Mouse (Mus musculus) midbrain, postnatal 0 days (tissue): ENCODE data around the gene Bloc1s1. TPM values are rescaled to one million over a fixed set of nuclear protein-coding genes. Genes with fewer than 3 reads are reported as not detected.

Experiments
- ATAC-seq: fragments of 200-750 bp; cut with Nextera tagmentation; 2 replicates; pipeline ENCODE4 v1.8.0; 2017; ENCODE audit warnings: moderate number of reproducible peaks, mild to moderate bottlenecking, moderate TSS enrichment, moderate library complexity; ENCODE audit not compliant: low FRiP score
- DNase-seq: peaks from one replicate; pipeline ENCODE4 v3.0.0-alpha.2; 2015; ENCODE audit warnings: low spot score
- H3K27ac ChIP-seq: fragments of 300-500 bp; sonication (generic); 2 replicates; pipeline ENCODE4 v1.5.1; 2014; ENCODE audit warnings: low read depth, mild to moderate bottlenecking, low read length, mixed read lengths
- H3K27me3 ChIP-seq: fragments of 300-500 bp; sonication (generic); 2 replicates; pipeline ENCODE4 v1.6.1; 2014; ENCODE audit warnings: low read length, control low read depth, mixed read lengths; ENCODE audit not compliant: insufficient read depth
- H3K36me3 ChIP-seq: fragments of 300-500 bp; sonication (generic); 2 replicates; pipeline ENCODE4 v1.6.1; 2014; ENCODE audit warnings: low read length, control low read depth, mixed read lengths; ENCODE audit not compliant: insufficient read depth
- H3K4me1 ChIP-seq: fragments of 300-500 bp; sonication (generic); 2 replicates; pipeline ENCODE4 v1.6.1; 2014; ENCODE audit warnings: mild to moderate bottlenecking, control low read depth, antibody characterized with exemption, low read length, mixed read lengths; ENCODE audit not compliant: insufficient read depth
- H3K4me2 ChIP-seq: fragments of 300-500 bp; sonication (generic); 2 replicates; pipeline ENCODE4 v1.6.1; 2014; ENCODE audit warnings: low read depth, mild to moderate bottlenecking, low read length, mixed read lengths; ENCODE audit not compliant: poor library complexity, severe bottlenecking
- H3K4me3 ChIP-seq: fragments of 300-500 bp; sonication (generic); 2 replicates; pipeline ENCODE4 v1.5.1; 2014; ENCODE audit warnings: low read depth, mild to moderate bottlenecking, low read length, moderate library complexity
- H3K9ac ChIP-seq: fragments of 300-500 bp; sonication (generic); replicated peaks from 2 replicates; pipeline ENCODE4 v1.6.1; 2014; ENCODE audit warnings: mild to moderate bottlenecking, low read length, moderate library complexity, mixed read lengths; ENCODE audit not compliant: poor library complexity, severe bottlenecking
- H3K9me3 ChIP-seq: fragments of 300-500 bp; sonication (generic); 2 replicates; pipeline ENCODE4 v1.6.1; 2016; ENCODE audit warnings: low read length, control low read depth
- CTCF ChIP-seq: IDR thresholded peaks from 2 replicates; pipeline ENCODE4 v1.5.1; 2016; ENCODE audit warnings: antibody characterized with exemption, mild to moderate bottlenecking
- WGBS: fragments of 180-500 bp; shearing (Covaris S2); extraction: QIAGEN DNeasy Blood & Tissue Kit; methylation state at CpG from one replicate; pipeline ENCODE4 v1.1.7; 2014; 5-methylcytosine and 5-hydroxymethylcytosine counted together
- polyA plus RNA-seq: library from polyadenylated mRNA; unstranded; fragments of >200 nt; fragmentation: Nextera tagmentation; extraction: Ambion mirVana; gene quantifications from 2 replicates; pipeline ENCODE4 v1.2.1, GENCODE M21; 2015
- total RNA-seq: library from RNA; depleted of rRNA; stranded (reverse); fragments of >200 nt; gene quantifications from 2 replicates; pipeline ENCODE4 v1.2.3, GENCODE M21; 2014

Gene Bloc1s1
- total and polyA plus RNA-seq, 2 experiments from 2014 or later = 100 to 240 TPM

DNA sequence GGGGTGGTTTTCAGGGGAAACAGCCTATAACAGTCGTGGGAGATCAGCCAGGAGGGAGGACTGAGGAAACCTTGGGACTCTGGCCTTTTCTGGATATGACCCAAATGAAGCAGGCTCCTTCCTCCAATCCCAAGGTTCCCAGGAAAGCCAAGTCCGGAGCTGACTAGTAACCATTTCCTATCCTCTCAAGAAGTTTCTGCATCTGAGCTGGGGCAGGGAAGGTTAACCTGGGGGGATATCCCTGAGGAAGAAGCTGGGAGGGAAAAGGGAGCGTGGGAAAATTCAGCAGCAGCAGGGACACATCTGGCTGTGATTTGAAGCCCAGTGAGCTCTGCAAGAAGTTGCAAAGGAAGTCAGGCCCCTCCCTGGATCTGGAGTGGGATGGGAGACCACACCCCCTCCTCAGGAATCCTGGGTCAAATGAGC is 3.1 kb downstream of the Bloc1s1 start:
- no peak for ATAC-seq
- 82% methylated on average over 3 of the region's 3 CpGs for WGBS
- no peak for DNase-seq
- no peaks in the 10 kb centered on the region for H3K27me3 ChIP-seq
- H3K9ac ChIP-seq = no peak overlapping the region
- peaks cover 9% of the 10 kb centered on the region; the same call in 1 of the 2 replicates for H3K4me1 ChIP-seq
- no peak overlapping the region for H3K27ac ChIP-seq
- no peak for TF ChIP-seq CTCF
- H3K36me3 ChIP-seq = no peaks in the 10 kb centered on the region; the same call in 1 of the 2 replicates
- H3K9me3 ChIP-seq = no peaks in the 10 kb centered on the region
- H3K4me2 ChIP-seq = no peak overlapping the region
- no peak overlapping the region for H3K4me3 ChIP-seq

DNA sequence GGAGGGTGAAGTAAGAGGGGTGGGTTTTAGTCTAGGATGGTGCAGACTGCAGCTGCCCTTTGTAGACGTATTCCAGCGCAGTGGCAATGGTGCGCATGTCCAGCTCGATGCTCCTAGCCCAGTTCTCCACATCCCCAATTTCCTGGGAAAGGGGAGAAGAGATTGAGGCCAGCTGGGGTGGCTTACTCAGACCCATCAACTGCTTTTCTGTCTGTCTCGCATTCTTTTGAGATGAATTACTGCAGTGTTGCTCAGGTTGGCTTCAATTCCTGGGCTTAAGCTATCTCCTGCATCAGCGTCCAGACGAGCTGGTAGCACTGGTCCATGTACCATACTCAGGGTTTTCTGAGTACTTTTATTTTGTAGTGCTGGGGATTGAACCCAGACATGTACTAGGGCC is 3.9 kb downstream of the Bloc1s1 start:
- ATAC-seq (no peak), DNase-seq (no peak)
- Histone ChIP-seq H3K27ac (peak overlapping the region; percentile 51; the same call in 1 of the 2 replicates), H3K4me1 (peaks cover 9% of the 10 kb centered on the region; the same call in 1 of the 2 replicates), H3K36me3 (no peaks in the 10 kb centered on the region; the same call in 1 of the 2 replicates), H3K9me3 (no peaks in the 10 kb centered on the region), H3K27me3 (no peaks in the 10 kb centered on the region), H3K4me3 (no peak overlapping the region), H3K4me2 (no peak overlapping the region), H3K9ac (no peak overlapping the region)
- no peak for TF ChIP-seq CTCF
- 78% methylated on average over 7 of the region's 7 CpGs for WGBS

DNA sequence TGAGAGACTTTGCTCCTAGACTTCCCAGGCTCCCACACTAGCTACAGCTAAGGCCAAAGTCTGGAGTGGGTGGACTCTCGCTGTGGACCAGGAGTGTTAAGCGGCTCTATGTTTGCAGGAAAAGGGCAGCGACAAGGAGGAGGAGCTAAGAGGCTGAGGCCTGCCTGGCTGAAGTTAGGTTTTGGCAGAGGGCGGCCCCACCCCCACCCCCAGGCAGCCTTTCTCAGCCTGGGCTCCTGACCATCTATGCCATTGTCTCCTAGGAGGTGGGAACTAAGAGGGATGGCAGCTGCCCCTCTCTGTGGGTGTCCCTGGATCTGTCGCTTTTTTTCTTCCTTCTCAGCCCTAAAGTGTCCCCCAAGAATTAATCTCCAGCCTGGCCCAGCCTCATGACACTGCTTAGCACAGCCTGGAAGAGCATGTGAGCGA is 4.6 kb downstream of the Bloc1s1 start:
- H3K36me3 ChIP-seq = no peaks in the 10 kb centered on the region; the same call in 1 of the 2 replicates
- peaks cover 9% of the 10 kb centered on the region; the same call in 1 of the 2 replicates for H3K4me1 ChIP-seq
- no peak overlapping the region for H3K4me3 ChIP-seq
- H3K27ac ChIP-seq = peak overlapping the region; percentile 51; the same call in 1 of the 2 replicates
- ATAC-seq (no peak), DNase-seq (peak; percentile 80)
- no peak for TF ChIP-seq CTCF
- H3K4me2 ChIP-seq = no peak overlapping the region
- 9% methylated on average over 6 of the region's 6 CpGs for WGBS
- peak overlapping the region; percentile 24; the same call in 1 of the 2 replicates for H3K9ac ChIP-seq
- H3K27me3 ChIP-seq = no peaks in the 10 kb centered on the region
- no peaks in the 10 kb centered on the region for H3K9me3 ChIP-seq

DNA sequence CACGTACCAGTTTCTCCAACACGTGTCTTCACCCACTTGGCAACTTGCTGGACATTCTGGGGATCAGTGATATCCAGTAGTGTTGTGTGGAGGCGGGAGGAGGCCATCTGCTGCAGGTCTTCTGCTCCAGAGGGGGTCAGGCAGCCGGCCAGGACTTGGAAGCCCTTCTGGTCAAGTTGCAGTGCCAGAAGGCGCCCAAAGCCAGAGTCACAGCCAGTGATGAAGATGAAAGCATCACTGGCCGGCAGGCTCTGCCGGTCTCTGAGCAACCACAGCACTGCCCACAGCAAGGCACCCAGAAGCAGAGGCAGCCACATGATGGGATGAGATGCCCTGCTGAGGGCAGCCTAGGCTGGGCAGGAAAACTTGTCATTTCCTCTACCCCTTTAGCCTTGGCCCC is 5.6 kb downstream of the Bloc1s1 start:
- Histone ChIP-seq H3K4me1 (peaks cover 9% of the 10 kb centered on the region; the same call in 1 of the 2 replicates), H3K4me2 (no peak overlapping the region), H3K27me3 (no peaks in the 10 kb centered on the region), H3K4me3 (no peak overlapping the region), H3K36me3 (no peaks in the 10 kb centered on the region; the same call in 1 of the 2 replicates), H3K9me3 (no peaks in the 10 kb centered on the region), H3K9ac (no peak overlapping the region), H3K27ac (no peak overlapping the region)
- 67% methylated on average over 7 of the region's 7 CpGs for WGBS
- ATAC-seq = no peak
- no peak for TF ChIP-seq CTCF
- DNase-seq = peak; percentile 76

DNA sequence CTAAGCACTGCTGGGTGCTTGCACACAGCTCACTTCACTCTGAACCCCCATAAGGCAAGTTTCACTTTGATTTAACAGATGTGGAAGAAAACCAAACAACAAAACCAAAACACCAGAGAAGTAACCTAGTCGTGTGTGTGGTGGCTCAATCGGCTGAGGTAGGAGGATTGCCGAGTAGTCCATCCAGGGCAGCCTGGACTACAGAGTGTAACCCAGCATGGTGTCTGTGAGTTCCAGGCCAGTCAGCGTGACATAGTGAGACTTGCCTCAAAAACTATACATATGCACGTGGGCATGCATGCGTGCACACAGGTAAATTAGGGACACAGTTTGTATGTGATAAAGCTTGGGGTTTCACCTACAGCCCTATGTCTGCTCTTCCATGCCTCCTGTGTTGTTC is 6.4 kb downstream of the Bloc1s1 start:
- 88% methylated on average over 6 of the region's 6 CpGs for WGBS
- TF ChIP-seq CTCF = no peak
- Histone ChIP-seq H3K4me1 (peaks cover 7% of the 10 kb centered on the region; the same call in 1 of the 2 replicates), H3K27me3 (no peaks in the 10 kb centered on the region), H3K9me3 (no peaks in the 10 kb centered on the region), H3K27ac (no peak overlapping the region), H3K36me3 (no peaks in the 10 kb centered on the region; the same call in 1 of the 2 replicates), H3K4me3 (no peak overlapping the region), H3K9ac (no peak overlapping the region), H3K4me2 (no peak overlapping the region)
- ATAC-seq (no peak), DNase-seq (no peak)

DNA sequence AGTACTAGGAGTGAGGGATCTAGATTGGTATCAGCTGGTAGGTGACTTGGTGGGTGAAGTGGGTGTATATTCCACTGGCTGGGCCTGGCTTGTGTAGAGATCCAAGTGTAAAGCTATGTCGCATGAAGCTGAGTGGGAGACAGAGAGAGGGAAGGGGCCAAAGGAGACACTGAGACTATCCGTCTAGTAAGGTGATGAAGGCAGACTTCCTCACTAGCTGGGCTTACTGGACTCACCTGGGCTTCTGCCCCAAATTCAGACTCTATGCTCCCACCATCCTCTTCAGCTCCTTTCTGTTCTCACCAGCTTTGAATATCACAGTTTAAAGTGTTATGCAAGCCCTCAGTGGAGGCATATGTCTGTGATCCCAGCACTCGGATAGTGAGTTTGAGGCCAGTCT is 7.2 kb downstream of the Bloc1s1 start:
- DNase-seq (no peak), ATAC-seq (no peak)
- Histone ChIP-seq H3K27ac (no peak overlapping the region), H3K9me3 (no peaks in the 10 kb centered on the region), H3K27me3 (no peaks in the 10 kb centered on the region), H3K4me3 (no peak overlapping the region), H3K4me2 (no peak overlapping the region), H3K9ac (no peak overlapping the region), H3K36me3 (no peaks in the 10 kb centered on the region; the same call in 1 of the 2 replicates), H3K4me1 (no peaks in the 10 kb centered on the region)
- WGBS = 97% methylated on average over 3 of the region's 3 CpGs
- TF ChIP-seq CTCF = no peak
